Mouse (Mus musculus) G1E-ER4 (cell line): ENCODE results near the gene Cdiptos. TPM values are rescaled to one million over a fixed set of nuclear protein-coding genes. Genes with fewer than 3 reads are reported as not detected.

Experiments
- GATA1 ChIP-seq: IDR thresholded peaks from one replicate; pipeline ENCODE4 v1.8.0; 2012; ENCODE audit warnings: low read length, inconsistent platforms
- polyA plus RNA-seq: library from polyadenylated mRNA; stranded (reverse); fragments of >175 nt; gene quantifications from 2 replicates; pipeline ENCODE4 v1.2.3, GENCODE M21; 2012

The Cdiptos gene
- polyA plus RNA-seq, 1 experiment = 0.04 TPM

- TF ChIP-seq GATA1 = no peak
These were observed 41.4 kb upstream of the Cdiptos start, which contains the start of gene Pagr1a for GRCm38 (mm10) chr7:127016971-127017949. TSS of gene Pagr1a (minus strand) at chr7:127017352.

- TF ChIP-seq GATA1 = no peak
These were observed 40.6 kb upstream of the Cdiptos start for GRCm38 (mm10) chr7:127016486-127016938.

GRCm38 (mm10) chr7:127016481-127016485, 40.4 kb upstream of the Cdiptos start, which contains the start of gene Pagr1b:
TSS of gene Pagr1b (minus strand) at chr7:127016484.
- TF ChIP-seq GATA1 = no peak

GRCm38 (mm10) chr7:127016081-127016480, 40.2 kb upstream of the Cdiptos start:
- TF ChIP-seq GATA1 = no peak

GRCm38 (mm10) chr7:127014993-127015392, 39.1 kb upstream of the Cdiptos start:
- no peak for TF ChIP-seq GATA1

- no peak for TF ChIP-seq GATA1
These were observed 38.4 kb upstream of the Cdiptos start, which contains the start of gene Mvp for GRCm38 (mm10) chr7:127014320-127014719. TSS of gene Mvp (minus strand) at chr7:127014621.

- no peak for TF ChIP-seq GATA1
These were observed 37.5 kb upstream of the Cdiptos start for GRCm38 (mm10) chr7:127013385-127013784.

- no peak for TF ChIP-seq GATA1
These were observed 36.9 kb upstream of the Cdiptos start for GRCm38 (mm10) chr7:127012845-127013244.

GRCm38 (mm10) chr7:127012374-127012773, 36.5 kb upstream of the Cdiptos start:
- no peak for TF ChIP-seq GATA1

- no peak for TF ChIP-seq GATA1
These were observed 35.8 kb upstream of the Cdiptos start for GRCm38 (mm10) chr7:127011717-127012116.

- TF ChIP-seq GATA1 = no peak
These were observed 35.2 kb upstream of the Cdiptos start for GRCm38 (mm10) chr7:127011051-127011450.

- TF ChIP-seq GATA1 = no peak
These were observed 33.6 kb upstream of the Cdiptos start for GRCm38 (mm10) chr7:127009307-127010085.

GRCm38 (mm10) chr7:127008239-127009019, 32.5 kb upstream of the Cdiptos start:
- TF ChIP-seq GATA1 = no peak

GRCm38 (mm10) chr7:127007313-127008024, 31.6 kb upstream of the Cdiptos start:
- no peak for TF ChIP-seq GATA1
